Mouse (Mus musculus) hindbrain, embryonic 14.5 days (tissue): Measurements from ENCODE around the gene Igdcc4. TPM values are rescaled to one million over a fixed set of nuclear protein-coding genes. Genes with fewer than 3 reads are reported as not detected.

Experiments used
- ATAC-seq: fragments of 200-750 bp; cut with Nextera tagmentation; 2 replicates; pipeline ENCODE4 v1.8.0; 2017; ENCODE audit warnings: moderate number of reproducible peaks, mild to moderate bottlenecking, moderate TSS enrichment, moderate library complexity; ENCODE audit not compliant: low FRiP score
- DNase-seq: peaks from one replicate; pipeline ENCODE4 v3.0.0-alpha.2; 2015; ENCODE audit warnings: low spot score
- H3K27ac ChIP-seq: fragments of 300-500 bp; sonication (generic); 2 replicates; pipeline ENCODE4 v1.5.1; 2014; ENCODE audit warnings: mild to moderate bottlenecking, moderate library complexity
- H3K27me3 ChIP-seq: fragments of 300-500 bp; sonication (generic); 2 replicates; pipeline ENCODE4 v1.6.1; 2014; ENCODE audit warnings: mild to moderate bottlenecking, low read length, mixed read lengths; ENCODE audit not compliant: control insufficient read depth, insufficient read depth
- H3K36me3 ChIP-seq: fragments of 300-500 bp; sonication (generic); replicated peaks from 2 replicates; pipeline ENCODE4 v1.6.1; 2014; ENCODE audit not compliant: control insufficient read depth, insufficient read depth
- H3K4me1 ChIP-seq: fragments of 300-500 bp; sonication (generic); replicated peaks from 2 replicates; pipeline ENCODE4 v1.6.1; 2014; ENCODE audit warnings: antibody characterized with exemption, low read length, mixed read lengths; ENCODE audit not compliant: control insufficient read depth, insufficient read depth
- H3K4me2 ChIP-seq: fragments of 300-500 bp; sonication (generic); replicated peaks from 2 replicates; pipeline ENCODE4 v1.6.1; 2014; ENCODE audit warnings: mild to moderate bottlenecking, moderate library complexity
- H3K4me3 ChIP-seq: fragments of 300-500 bp; sonication (generic); replicated peaks from 2 replicates; pipeline ENCODE4 v1.5.1; 2014; ENCODE audit warnings: mild to moderate bottlenecking, low read length
- H3K9ac ChIP-seq: fragments of 300-500 bp; sonication (generic); 2 replicates; pipeline ENCODE4 v1.6.1; 2014
- H3K9me3 ChIP-seq: fragments of 300-500 bp; sonication (generic); 2 replicates; pipeline ENCODE4 v1.6.1; 2016; ENCODE audit warnings: low read length; ENCODE audit not compliant: control insufficient read depth
- WGBS: fragments of 180-500 bp; shearing (Covaris S2); extraction: QIAGEN DNeasy Blood & Tissue Kit; methylation state at CpG from one replicate; pipeline ENCODE4 v1.1.7; 2014; 5-methylcytosine and 5-hydroxymethylcytosine counted together
- polyA plus RNA-seq: library from polyadenylated mRNA; unstranded; fragments of >200 nt; fragmentation: Nextera tagmentation; extraction: Ambion mirVana; gene quantifications from 2 replicates; pipeline ENCODE4 v1.2.1, GENCODE M21; 2014

The Igdcc4 gene
- polyA plus RNA-seq, 1 experiment from 2014 or later: 18.9 TPM

- Histone ChIP-seq H3K9me3 (no peaks in the 10 kb centered on the region), H3K4me3 (no peak overlapping the region), H3K9ac (no peak overlapping the region), H3K27me3 (no peaks in the 10 kb centered on the region), H3K27ac (no peak overlapping the region), H3K4me2 (no peak overlapping the region), H3K4me1 (no peaks in the 10 kb centered on the region), H3K36me3 (peaks cover 55% of the 10 kb centered on the region)
- DNase-seq (no peak), ATAC-seq (no peak)
- 89% methylated on average over 7 of the region's 7 CpGs for WGBS
Measured at GRCm38 (mm10) chr9:65084198-65084807, 17.0 kb upstream of the Igdcc4 start.

GRCm38 (mm10) chr9:65085270-65085669 is 16.0 kb upstream of the Igdcc4 start:
- Histone ChIP-seq H3K4me3 (no peak overlapping the region), H3K36me3 (peaks cover 45% of the 10 kb centered on the region), H3K4me1 (no peaks in the 10 kb centered on the region), H3K27me3 (no peaks in the 10 kb centered on the region), H3K9me3 (no peaks in the 10 kb centered on the region), H3K4me2 (no peak overlapping the region), H3K27ac (no peak overlapping the region), H3K9ac (no peak overlapping the region)
- ATAC-seq: no peak
- no peak for DNase-seq
- 93% methylated on average over 1 of the region's 1 CpGs for WGBS

- Histone ChIP-seq H3K27me3 (no peaks in the 10 kb centered on the region), H3K9me3 (no peaks in the 10 kb centered on the region), H3K27ac (no peak overlapping the region), H3K4me2 (no peak overlapping the region), H3K36me3 (peaks cover 30% of the 10 kb centered on the region), H3K9ac (no peak overlapping the region), H3K4me3 (no peak overlapping the region), H3K4me1 (no peaks in the 10 kb centered on the region)
- 76% methylated on average over 1 of the region's 1 CpGs for WGBS
- no peak for ATAC-seq
- no peak for DNase-seq
Measured at GRCm38 (mm10) chr9:65086801-65087200, 14.5 kb upstream of the Igdcc4 start.

GRCm38 (mm10) chr9:65087490-65087889 is 13.8 kb upstream of the Igdcc4 start:
- H3K36me3 ChIP-seq: peaks cover 23% of the 10 kb centered on the region
- H3K9me3 ChIP-seq: no peaks in the 10 kb centered on the region
- no peak overlapping the region for H3K27ac ChIP-seq
- DNase-seq (peak; percentile 25), ATAC-seq (no peak)
- H3K9ac ChIP-seq: no peak overlapping the region
- no peak overlapping the region for H3K4me3 ChIP-seq
- H3K4me2 ChIP-seq: no peak overlapping the region
- H3K27me3 ChIP-seq: no peaks in the 10 kb centered on the region
- WGBS: 54% methylated on average over 5 of the region's 5 CpGs
- H3K4me1 ChIP-seq: no peaks in the 10 kb centered on the region

GRCm38 (mm10) chr9:65094237-65094636 is 7.0 kb upstream of the Igdcc4 start:
- Histone ChIP-seq H3K4me1 (no peaks in the 10 kb centered on the region; the same call in 1 of the 2 replicates), H3K4me3 (no peak overlapping the region), H3K36me3 (no peaks in the 10 kb centered on the region), H3K9ac (no peak overlapping the region), H3K9me3 (no peaks in the 10 kb centered on the region), H3K27ac (no peak overlapping the region), H3K27me3 (no peaks in the 10 kb centered on the region), H3K4me2 (no peak overlapping the region)
- DNase-seq: no peak
- ATAC-seq: no peak
- 32% methylated on average over 6 of the region's 6 CpGs for WGBS

GRCm38 (mm10) chr9:65101686-65102376 is 545 bp downstream of the Igdcc4 start:
- peaks cover 14% of the 10 kb centered on the region for H3K4me1 ChIP-seq
- peak overlapping the region; percentile 91 for H3K9ac ChIP-seq
- ATAC-seq (peak; percentile 61), DNase-seq (peak; percentile 39)
- no peaks in the 10 kb centered on the region for H3K36me3 ChIP-seq
- peak overlapping the region; percentile 77 for H3K27ac ChIP-seq
- WGBS: under 1% methylated on average over 39 of the region's 39 CpGs
- peak overlapping the region; percentile 94 for H3K4me2 ChIP-seq
- H3K9me3 ChIP-seq: no peaks in the 10 kb centered on the region
- H3K4me3 ChIP-seq: peak overlapping the region; percentile 87
- no peaks in the 10 kb centered on the region for H3K27me3 ChIP-seq

- H3K4me3 ChIP-seq: peak overlapping the region; percentile 87
- peak; percentile 75 for ATAC-seq
- 1% methylated on average over 36 of the region's 36 CpGs for WGBS
- H3K9me3 ChIP-seq: no peaks in the 10 kb centered on the region
- peaks cover 14% of the 10 kb centered on the region for H3K4me1 ChIP-seq
- H3K27ac ChIP-seq: peak overlapping the region; percentile 77
- H3K4me2 ChIP-seq: peak overlapping the region; percentile 94
- H3K27me3 ChIP-seq: no peaks in the 10 kb centered on the region
- peak; percentile 66 for DNase-seq
- H3K9ac ChIP-seq: peak overlapping the region; percentile 91
- H3K36me3 ChIP-seq: no peaks in the 10 kb centered on the region
Measured at GRCm38 (mm10) chr9:65102377-65103172, 1.3 kb downstream of the Igdcc4 start.

- ATAC-seq: no peak
- peak overlapping the region; percentile 87 for H3K4me3 ChIP-seq
- DNase-seq: no peak
- H3K9ac ChIP-seq: peak overlapping the region; percentile 91; the same call in 1 of the 2 replicates
- peak overlapping the region; percentile 94 for H3K4me2 ChIP-seq
- H3K27me3 ChIP-seq: no peaks in the 10 kb centered on the region
- peaks cover 14% of the 10 kb centered on the region for H3K4me1 ChIP-seq
- no peaks in the 10 kb centered on the region for H3K36me3 ChIP-seq
- no peaks in the 10 kb centered on the region for H3K9me3 ChIP-seq
- peak overlapping the region; percentile 77 for H3K27ac ChIP-seq
- WGBS: 23% methylated on average over 8 of the region's 8 CpGs
Measured at GRCm38 (mm10) chr9:65103173-65103752, 2.0 kb downstream of the Igdcc4 start.

- Histone ChIP-seq H3K27ac (no peak overlapping the region), H3K4me2 (no peak overlapping the region), H3K4me3 (no peak overlapping the region), H3K36me3 (no peaks in the 10 kb centered on the region), H3K9me3 (no peaks in the 10 kb centered on the region), H3K9ac (no peak overlapping the region), H3K27me3 (no peaks in the 10 kb centered on the region), H3K4me1 (peaks cover 25% of the 10 kb centered on the region)
- WGBS: 88% methylated on average over 4 of the region's 4 CpGs
- DNase-seq (no peak), ATAC-seq (no peak)
Measured at GRCm38 (mm10) chr9:65106821-65107220, 5.5 kb downstream of the Igdcc4 start.
